Mouse (Mus musculus) large intestine, adult 2 months (tissue): Measurements from ENCODE around the gene Pgm5. TPM values are rescaled to one million over a fixed set of nuclear protein-coding genes. Genes with fewer than 3 reads are reported as not detected.

Experiments
- DNase-seq: peaks from one replicate; pipeline ENCODE4 v3.0.0-alpha.2; 2012; ENCODE audit warnings: low read depth, low spot score
- WGBS: fragments of 180-500 bp; shearing (Covaris S2); methylation state at CpG from one replicate; pipeline ENCODE4 v1.1.7; 2018; 5-methylcytosine and 5-hydroxymethylcytosine counted together
- polyA plus RNA-seq: library from polyadenylated mRNA; depleted of rRNA; stranded (reverse); fragments of >200 nt; gene quantifications from 2 replicates; pipeline ENCODE4 v1.2.3, GENCODE M21; 2012

Pgm5 gene
- polyA plus RNA-seq, 1 experiment, result 40.2 TPM

- 82% methylated on average over 15 of the region's 15 CpGs for WGBS
These were observed 76.5 kb downstream of the Pgm5 start for GRCm38 (mm10) chr19:24785056-24785675.

GRCm38 (mm10) chr19:24783736-24784135 lies 77.9 kb downstream of the Pgm5 start:
- DNase-seq, result no peak
- WGBS, result 87% methylated on average over 9 of the region's 9 CpGs

More at GRCm38 (mm10) chr19:24785056-24785675, 76.5 kb downstream of the Pgm5 start:
- DNase-seq, result no peak

- WGBS, result 60% methylated on average over 6 of the region's 6 CpGs
- no peak for DNase-seq
These were observed 81.7 kb downstream of the Pgm5 start for GRCm38 (mm10) chr19:24779996-24780395.

- DNase-seq, result no peak
- 64% methylated on average over 4 of the region's 4 CpGs for WGBS
These were observed 91.3 kb downstream of the Pgm5 start for GRCm38 (mm10) chr19:24770345-24770744.

GRCm38 (mm10) chr19:24767401-24767800 lies 94.3 kb downstream of the Pgm5 start:
- 83% methylated on average over 6 of the region's 6 CpGs for WGBS
- DNase-seq, result no peak

- DNase-seq, result no peak
- WGBS, result 41% methylated on average over 12 of the region's 12 CpGs
These were observed 99.0 kb downstream of the Pgm5 start for GRCm38 (mm10) chr19:24762473-24763149.

GRCm38 (mm10) chr19:24756627-24757026 lies 105.0 kb downstream of the Pgm5 start:
- DNase-seq, result no peak
- 68% methylated on average over 4 of the region's 4 CpGs for WGBS

GRCm38 (mm10) chr19:24754440-24754785 lies 107.2 kb downstream of the Pgm5 start:
- no peak for DNase-seq

GRCm38 (mm10) chr19:24753617-24754439 lies 107.8 kb downstream of the Pgm5 start:
- WGBS, result 49% methylated on average over 14 of the region's 14 CpGs
- no peak for DNase-seq

More at GRCm38 (mm10) chr19:24754440-24754785, 107.2 kb downstream of the Pgm5 start:
- 55% methylated on average over 3 of the region's 3 CpGs for WGBS

- no peak for DNase-seq
- WGBS, result 86% methylated on average over 7 of the region's 7 CpGs
These were observed 108.6 kb downstream of the Pgm5 start for GRCm38 (mm10) chr19:24752873-24753538.

- no peak for DNase-seq
- WGBS, result 79% methylated on average over 4 of the region's 4 CpGs
These were observed 115.3 kb downstream of the Pgm5 start for GRCm38 (mm10) chr19:24746266-24746875.

- 84% methylated on average over 6 of the region's 6 CpGs for WGBS
- DNase-seq, result no peak
These were observed 119.0 kb downstream of the Pgm5 start for GRCm38 (mm10) chr19:24742606-24743005.

- no peak for DNase-seq
- 77% methylated on average over 3 of the region's 3 CpGs for WGBS
These were observed 122.9 kb downstream of the Pgm5 start for GRCm38 (mm10) chr19:24738786-24739185.

GRCm38 (mm10) chr19:24738026-24738425 lies 123.6 kb downstream of the Pgm5 start:
- WGBS, result 92% methylated on average over 5 of the region's 5 CpGs
- DNase-seq, result no peak

GRCm38 (mm10) chr19:24735484-24736128 lies 126.0 kb downstream of the Pgm5 start:
- no peak for DNase-seq
- WGBS, result 37% methylated on average over 6 of the region's 6 CpGs

GRCm38 (mm10) chr19:24730661-24731060 lies 131.0 kb downstream of the Pgm5 start:
- WGBS, result 14% methylated on average over 5 of the region's 5 CpGs
- DNase-seq, result no peak

GRCm38 (mm10) chr19:24724362-24724761 lies 137.3 kb downstream of the Pgm5 start:
- no peak for DNase-seq
- WGBS, result 74% methylated on average over 10 of the region's 10 CpGs

GRCm38 (mm10) chr19:24720448-24720847 lies 141.2 kb downstream of the Pgm5 start:
- DNase-seq, result no peak

GRCm38 (mm10) chr19:24719504-24719903 lies 142.2 kb downstream of the Pgm5 start:
- WGBS, result 88% methylated on average over 4 of the region's 4 CpGs
- DNase-seq, result no peak
